Mouse (Mus musculus) gastrocnemius, adult 18-20 months (tissue): ENCODE results near the gene Fat1. TPM values are rescaled to one million over a fixed set of nuclear protein-coding genes. Genes with fewer than 3 reads are reported as not detected.

Experiments
- DNase-seq: peaks from one replicate; pipeline ENCODE4 v3.0.0; 2021; ENCODE audit warnings: low spot score
- total RNA-seq, 2 experiments: library from RNA; stranded (reverse); gene quantifications; 2 replicates each; pipeline ENCODE4 v1.2.3; 2021

Fat1 gene
- total RNA-seq, 2 experiments from 2014 or later: 2.1 to 2.7 TPM

DNA sequence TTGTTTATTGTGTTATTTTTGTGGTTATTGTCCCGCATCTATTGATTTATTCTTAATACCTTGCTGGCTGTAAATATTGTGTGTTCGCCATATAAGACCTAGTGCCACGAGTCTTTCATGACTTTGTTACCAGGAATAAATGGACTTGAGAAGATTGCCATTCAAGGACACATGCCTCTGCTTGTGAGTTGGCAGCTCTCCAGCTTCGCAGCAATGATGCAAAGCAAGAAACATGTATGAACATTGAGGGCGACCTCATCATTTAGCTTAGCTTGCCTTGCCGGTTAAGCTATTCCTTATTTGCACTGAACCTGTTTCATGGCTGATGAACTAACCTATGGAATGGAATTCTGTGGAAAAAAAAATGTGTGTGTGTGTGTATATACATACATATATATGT, 26.2 kb downstream of the Fat1 start:
- DNase-seq: no peak

DNA sequence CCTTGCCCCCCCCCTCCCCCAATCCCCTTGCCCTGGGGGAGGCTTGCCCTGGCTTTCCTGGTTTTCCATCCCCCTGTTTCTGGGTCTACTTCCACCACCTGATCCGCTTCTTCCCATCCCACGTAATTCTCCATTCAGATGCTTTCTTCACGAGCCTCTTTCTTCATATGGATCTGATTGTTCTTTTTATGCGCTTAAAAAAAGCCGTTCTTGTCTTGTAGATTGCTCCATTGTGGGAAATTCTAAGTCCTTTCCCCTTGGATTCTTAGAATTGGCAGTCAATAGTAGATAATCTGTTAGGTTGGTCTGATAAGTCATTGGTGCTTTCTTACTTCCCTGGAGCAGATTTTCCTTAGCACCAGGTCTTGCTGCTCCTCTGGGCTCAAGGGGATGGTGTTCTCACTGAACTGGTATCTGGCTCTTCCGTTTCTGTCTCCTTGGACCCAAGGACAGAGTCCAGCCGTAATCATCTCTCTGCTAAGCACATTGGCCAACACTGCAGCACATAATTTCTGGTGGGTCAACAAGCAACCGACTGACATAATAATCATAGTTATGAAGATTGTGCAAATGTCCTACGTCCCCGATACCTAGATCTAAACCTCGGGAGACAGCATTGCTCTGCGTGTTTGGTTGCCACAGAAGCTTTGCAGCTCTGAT, 27.5 kb downstream of the Fat1 start:
- no peak for DNase-seq

GRCm38 (mm10) chr8:44967521-44968039, 32.3 kb downstream of the Fat1 start:
- DNase-seq: no peak

- DNase-seq: no peak
These were observed 34.8 kb downstream of the Fat1 start for GRCm38 (mm10) chr8:44970093-44970492.

DNA sequence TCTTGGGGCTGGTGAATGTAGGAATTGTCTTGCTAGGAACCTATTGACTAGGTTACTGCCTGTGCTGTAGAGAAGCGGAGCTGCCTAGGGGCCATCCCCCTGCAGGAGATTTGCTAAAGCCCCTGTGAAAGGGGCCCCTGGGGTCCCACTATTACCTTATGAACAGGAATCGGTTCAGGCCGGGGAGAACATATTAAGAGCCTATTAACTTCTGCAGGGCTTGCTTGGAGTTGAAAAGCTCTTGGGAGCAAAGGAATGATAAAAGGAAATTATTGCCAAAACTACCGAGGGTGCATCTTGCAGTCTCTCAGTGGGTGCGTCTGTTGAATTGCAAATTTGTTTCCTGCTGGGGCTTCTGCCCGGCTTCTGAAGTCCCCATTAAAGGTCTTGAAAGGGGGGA, 36.1 kb downstream of the Fat1 start:
- no peak for DNase-seq

GRCm38 (mm10) chr8:44971964-44972363, 36.7 kb downstream of the Fat1 start:
- DNase-seq: no peak

GRCm38 (mm10) chr8:44975113-44975512, 39.9 kb downstream of the Fat1 start:
- DNase-seq: no peak

GRCm38 (mm10) chr8:44975654-44976053, 40.4 kb downstream of the Fat1 start:
- no peak for DNase-seq

DNA sequence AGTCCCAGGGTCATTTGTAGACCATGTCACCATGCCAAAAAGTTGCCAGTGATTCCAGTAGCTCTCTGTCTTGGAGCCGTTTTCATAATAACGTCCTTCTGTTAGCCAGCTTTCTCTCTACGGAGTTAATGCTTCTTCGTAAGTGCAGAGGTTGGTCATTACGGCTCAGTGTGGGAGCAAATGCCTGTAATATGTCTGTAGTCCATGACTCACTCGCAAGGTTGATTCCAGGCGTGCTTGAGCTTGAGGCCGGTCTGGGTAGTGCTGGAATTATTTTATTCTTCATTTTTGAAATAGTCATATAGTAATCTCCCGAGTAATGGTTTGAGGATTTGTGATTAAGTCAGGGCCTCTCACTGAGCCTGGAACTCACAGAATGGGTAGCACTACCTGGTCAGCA, 43.4 kb downstream of the Fat1 start:
- no peak for DNase-seq

DNA sequence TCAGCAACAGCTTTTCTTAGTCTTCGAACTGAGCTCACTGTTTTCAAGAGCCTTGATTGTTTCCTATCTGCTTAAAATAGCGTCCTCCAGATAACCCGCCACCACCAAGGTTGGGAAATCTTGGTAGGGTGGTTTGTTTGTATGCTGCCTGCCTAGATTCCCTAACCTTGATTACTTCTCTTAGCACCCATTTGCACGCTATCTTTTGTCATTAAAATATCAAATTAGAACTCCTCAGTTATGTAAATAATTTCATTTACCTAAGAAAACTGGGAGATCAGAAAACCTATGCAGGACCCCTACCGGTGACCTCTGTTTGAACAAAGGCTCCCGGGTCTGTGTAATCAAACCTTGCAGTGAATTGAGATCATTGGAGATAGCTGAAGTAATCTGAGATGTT, 44.0 kb downstream of the Fat1 start:
- DNase-seq: no peak

DNA sequence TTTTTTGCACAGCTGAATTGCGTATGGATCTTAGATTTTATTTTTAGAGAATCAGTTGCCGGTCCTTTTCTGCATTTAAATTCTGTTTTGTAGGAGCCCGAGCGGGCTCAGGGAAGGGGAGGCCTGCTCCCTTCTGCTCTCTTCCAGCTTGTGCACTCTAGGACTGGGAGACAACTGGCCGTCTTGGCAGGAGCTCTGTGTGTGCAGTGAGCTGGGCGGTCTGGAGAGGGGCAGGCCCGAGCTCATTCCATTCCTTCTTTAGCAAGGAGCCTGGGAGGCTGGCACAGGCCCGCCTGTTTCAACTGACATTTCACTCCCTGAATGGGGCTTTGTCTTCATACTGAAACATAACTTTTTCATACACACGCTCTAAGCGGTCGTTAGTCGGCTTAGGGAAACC, 44.8 kb downstream of the Fat1 start:
- peak; percentile 30 for DNase-seq

DNA sequence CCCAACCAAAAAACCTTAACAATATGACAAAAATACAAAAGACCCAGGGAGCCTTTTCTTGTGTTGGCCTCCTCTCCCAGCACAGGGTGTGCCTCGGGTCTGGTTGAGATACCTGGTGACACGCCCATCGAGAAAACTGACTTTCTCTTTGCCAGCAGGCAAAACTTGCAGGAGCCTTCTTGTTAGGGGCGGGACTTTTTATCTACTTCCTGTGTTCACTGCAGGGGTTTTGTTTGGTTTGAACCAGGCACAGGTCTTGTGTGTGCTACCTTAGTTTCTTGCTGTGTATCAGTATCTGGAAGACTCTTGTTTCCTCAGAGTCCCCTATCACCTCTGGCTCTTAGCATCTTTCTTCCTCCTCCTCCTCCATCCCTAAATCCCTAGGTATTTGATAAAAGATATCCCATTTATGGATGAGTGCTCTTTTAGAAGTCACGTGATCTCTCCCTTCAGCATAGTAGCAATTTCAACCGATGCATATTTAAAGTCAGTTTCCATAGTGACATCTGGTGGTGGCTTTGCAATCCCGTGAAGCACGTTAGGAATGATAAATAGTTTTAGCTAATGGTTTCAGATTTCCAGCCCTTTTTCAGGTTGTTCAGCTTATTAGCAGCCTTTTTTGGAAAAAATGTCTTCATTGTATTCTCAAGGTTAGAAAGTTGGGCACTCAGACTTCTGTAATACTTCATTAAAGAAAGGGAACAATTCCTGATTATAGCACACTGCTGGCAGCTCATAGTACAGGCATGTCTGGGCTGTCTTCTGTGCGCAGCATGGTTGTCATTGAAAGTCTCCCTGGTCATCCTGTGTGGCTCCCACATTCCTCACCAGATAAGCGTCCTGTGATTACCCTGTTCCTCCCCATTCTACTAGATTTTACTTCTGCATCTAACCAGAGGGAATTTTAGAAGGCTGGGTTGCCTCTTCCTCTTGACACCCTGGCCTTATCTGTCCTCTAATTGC, 50.4 kb downstream of the Fat1 start:
- DNase-seq: peak; percentile 11

DNA sequence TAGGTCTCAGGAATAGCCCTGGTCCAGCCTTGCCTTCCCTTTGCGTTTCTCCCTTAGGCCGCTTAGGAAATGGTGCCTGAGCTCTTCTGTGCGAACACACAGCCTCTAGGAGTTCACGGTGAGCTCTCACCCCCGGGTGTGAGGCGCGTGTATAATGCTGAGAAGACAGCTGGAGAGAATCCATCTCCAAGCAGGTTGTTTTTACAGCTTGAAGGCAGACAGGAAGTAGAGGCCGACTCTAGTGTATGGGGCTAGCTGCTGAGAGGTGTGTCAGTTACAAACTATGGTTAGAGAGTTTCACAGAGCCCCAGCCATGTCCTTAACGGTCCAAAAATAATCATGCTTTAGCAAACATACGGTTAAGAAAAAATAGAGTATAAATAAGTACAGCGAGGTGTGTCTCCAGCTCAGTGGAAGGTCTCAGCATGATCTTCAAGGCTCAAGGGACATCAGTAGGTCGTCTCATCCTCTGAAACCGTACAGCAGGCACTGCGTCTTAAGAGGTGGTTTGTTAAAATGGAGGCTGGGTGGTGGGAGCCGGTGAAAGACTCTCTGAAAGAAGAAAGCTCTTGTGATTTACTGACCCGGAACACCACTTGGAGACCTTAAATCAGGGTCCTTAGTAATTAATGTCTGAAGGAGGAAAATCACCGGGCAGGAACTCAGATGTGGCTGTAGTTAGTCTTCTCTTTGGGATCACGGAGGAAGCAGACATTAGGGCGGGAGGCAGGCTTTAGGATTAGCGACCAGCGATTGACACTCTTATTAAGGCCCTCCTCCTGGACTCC, 56.6 kb downstream of the Fat1 start:
- DNase-seq: no peak

DNA sequence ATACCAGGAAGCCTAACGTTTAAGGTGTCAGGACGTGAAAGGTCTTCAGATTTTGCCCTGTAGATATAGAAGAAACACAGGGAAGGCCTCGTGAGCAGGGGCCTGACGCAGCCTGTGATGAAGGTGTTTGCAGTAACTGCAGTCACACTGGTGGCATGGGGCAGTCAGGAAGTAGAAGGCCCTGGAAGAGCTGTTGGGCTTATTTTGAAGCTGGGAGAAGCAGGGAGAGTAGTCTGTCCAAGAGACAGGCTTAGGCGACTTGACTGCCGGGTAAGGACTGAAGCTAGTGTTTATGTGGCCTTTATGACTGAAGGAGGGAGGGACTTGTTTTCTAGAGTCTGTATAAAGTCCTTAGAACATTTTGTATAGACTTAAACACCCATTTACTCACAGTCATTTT, 57.4 kb downstream of the Fat1 start:
- no peak for DNase-seq

DNA sequence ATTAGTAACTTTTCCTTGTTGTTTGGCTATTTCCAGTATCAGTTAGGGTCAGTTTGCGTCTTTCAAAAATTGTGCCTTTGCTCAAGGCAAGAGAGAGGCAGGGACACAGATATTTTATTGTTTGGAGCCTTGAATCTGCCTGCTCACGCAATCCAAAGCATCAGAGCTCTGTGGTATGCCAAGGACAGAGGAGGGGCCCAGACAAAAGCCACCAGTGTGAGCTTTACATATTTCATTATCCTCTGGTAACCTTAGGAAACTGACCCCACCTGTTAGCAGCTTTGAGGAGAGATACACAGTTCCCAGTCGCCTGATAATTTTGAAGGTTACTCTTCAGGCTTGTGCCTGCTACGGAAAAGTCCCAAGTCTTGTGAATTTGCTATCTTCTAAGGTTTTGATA, 58.1 kb downstream of the Fat1 start:
- DNase-seq: no peak

- DNase-seq: no peak
These were observed 61.2 kb downstream of the Fat1 start for GRCm38 (mm10) chr8:44996493-44996892.

- no peak for DNase-seq
These were observed 62.1 kb downstream of the Fat1 start for GRCm38 (mm10) chr8:44997321-44997720.

- DNase-seq: no peak
These were observed 62.6 kb downstream of the Fat1 start for GRCm38 (mm10) chr8:44997829-44998228.

- DNase-seq: no peak
These were observed 63.0 kb downstream of the Fat1 start for GRCm38 (mm10) chr8:44998275-44998674.

DNA sequence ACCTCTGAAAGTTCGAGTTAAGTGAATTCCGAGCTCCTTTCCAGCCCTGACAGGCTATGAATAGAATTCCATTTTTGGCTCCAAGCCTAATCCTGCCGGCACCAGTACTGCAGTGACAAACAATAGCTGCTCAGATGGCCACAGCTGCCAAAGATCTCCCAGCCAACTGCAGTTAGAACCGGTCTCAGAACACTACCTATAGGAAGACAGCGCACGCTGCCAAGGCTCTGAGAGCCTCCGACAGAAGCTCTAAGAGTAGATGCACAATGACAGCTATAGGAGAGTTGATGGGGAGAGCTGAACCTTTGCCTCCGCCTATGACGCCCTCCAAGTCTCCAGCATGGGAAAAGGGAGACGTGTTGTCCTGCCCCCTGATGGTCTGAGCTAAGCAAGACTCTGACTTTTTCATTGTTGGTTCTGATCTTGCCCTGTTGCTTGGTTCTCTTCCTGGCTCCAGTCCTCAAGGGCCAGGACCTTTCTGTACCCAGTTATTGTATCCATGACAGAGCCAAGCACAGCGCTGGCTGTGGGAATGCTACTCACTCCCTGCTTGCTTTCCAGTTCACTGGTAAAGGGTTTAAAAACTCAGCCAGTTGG, 63.5 kb downstream of the Fat1 start:
- peak; percentile 36 for DNase-seq

DNA sequence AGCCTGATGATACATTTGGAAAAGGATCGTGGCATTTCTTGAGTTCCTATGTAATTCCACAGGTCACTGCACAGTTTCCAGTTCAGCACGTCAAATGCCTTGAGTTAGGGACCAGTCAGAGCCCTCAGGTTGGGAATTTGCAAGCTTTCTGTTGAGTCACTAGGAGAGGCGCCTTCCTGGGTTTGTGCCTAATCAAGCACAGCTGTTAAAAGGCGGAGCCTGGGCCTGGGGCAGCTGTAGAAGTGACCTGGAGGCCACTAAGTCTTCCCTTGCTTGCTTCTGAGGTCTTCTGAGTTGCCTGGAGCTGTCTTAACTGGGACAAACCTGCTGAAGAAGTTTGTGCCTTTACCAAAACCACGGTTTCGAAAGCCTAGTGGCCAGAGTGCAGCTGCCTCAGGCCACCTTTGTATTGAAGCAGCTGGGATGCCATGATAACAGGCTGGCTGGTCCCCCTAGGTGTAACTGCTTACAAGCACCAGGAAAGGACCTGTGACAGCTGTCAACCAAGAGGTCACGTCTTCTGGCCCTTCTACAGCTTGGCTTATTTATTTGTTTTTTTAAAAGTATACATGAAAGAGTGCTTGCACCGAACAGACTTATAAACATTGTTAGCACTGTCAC, 66.4 kb downstream of the Fat1 start:
- DNase-seq: peak; percentile 49
